Mouse (Mus musculus): ENCODE measurements at regions not wholly inside any gene's neighbourhood (a gene's known extent, or its start where the extent isn't known, plus 50 kb on each side); places are given as distances from the start of the nearest gene placed in this dataset.

DNA sequence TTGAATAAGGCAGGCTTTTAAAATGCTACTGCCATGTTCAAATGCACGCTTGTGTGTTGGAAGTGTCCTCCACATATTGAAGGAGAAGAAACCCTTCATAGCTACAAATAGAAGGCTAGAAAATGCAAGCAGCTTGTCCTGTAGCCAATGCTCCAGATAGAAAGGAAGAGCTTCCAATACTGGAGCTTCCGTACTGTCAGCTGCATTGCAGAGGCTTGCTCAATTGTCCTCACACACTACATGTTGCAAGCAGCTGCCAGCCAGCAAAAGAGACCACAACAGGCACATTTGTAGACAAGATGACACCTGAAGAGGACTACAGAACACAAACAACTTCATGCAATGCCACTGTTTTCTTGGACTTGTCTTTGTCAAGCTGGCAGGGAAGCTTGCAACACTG is 314.0 kb downstream of the Inhba start:
- Histone ChIP-seq H3K4me1 (ENCODE audit: control insufficient read depth, insufficient read depth, low read length) (no peaks in the 10 kb centered on the region), H3K4me2 (ENCODE audit: low read length) (no peak overlapping the region), H3K4me3 (replicated peaks; ENCODE audit: low read depth, low read length) (no peak overlapping the region), H3K27ac (replicated peaks; ENCODE audit: low read depth, low read length) (no peak overlapping the region), H3K9ac (replicated peaks; ENCODE audit: low read length) (no peak overlapping the region), H3K36me3 (ENCODE audit: control insufficient read depth, insufficient read depth, low read length) (no peaks in the 10 kb centered on the region), H3K9me3 (ENCODE audit: control insufficient read depth, low read length) (no peaks in the 10 kb centered on the region), H3K27me3 (ENCODE audit: control insufficient read depth, insufficient read depth, low read length) (no peaks in the 10 kb centered on the region)
- DNase-seq (no peak), ATAC-seq (ENCODE audit: low FRiP score, low TSS enrichment) (no peak)
- 91% methylated on average over 2 of the region's 2 CpGs for WGBS

DNA sequence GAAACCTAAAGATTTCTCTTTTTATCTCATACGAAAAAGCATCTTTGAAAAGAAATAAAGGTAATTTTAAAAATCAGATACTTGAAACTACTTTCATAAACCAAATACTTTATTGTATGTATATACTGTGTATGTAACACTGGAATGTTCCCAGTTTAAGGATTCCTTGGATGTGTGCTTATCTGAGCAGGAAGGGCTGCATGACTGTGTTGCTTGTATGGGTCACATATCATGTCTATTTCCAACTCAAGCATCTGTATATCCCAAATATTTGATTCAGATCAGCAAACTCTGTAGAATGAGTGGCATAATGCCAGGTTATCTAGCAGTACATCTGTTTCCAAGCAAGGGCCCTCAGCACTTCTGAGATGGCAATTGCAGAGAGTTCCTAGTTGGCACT is 330.1 kb downstream of the Inhba start:
- H3K9me3 ChIP-seq (ENCODE audit: control insufficient read depth, low read length), result no peaks in the 10 kb centered on the region
- ATAC-seq (ENCODE audit: low FRiP score, low TSS enrichment), result no peak
- H3K27me3 ChIP-seq (ENCODE audit: control insufficient read depth, insufficient read depth, low read length), result no peaks in the 10 kb centered on the region
- no peak overlapping the region for H3K9ac ChIP-seq (replicated peaks; ENCODE audit: low read length)
- H3K4me3 ChIP-seq (replicated peaks; ENCODE audit: low read depth, low read length), result no peak overlapping the region
- 90% methylated on average over 1 of the region's 1 CpGs for WGBS
- H3K36me3 ChIP-seq (ENCODE audit: control insufficient read depth, insufficient read depth, low read length), result no peaks in the 10 kb centered on the region
- H3K4me2 ChIP-seq (ENCODE audit: low read length), result no peak overlapping the region
- no peak overlapping the region for H3K27ac ChIP-seq (replicated peaks; ENCODE audit: low read depth, low read length)
- DNase-seq, result no peak
- H3K4me1 ChIP-seq (ENCODE audit: control insufficient read depth, insufficient read depth, low read length), result no peaks in the 10 kb centered on the region

DNA sequence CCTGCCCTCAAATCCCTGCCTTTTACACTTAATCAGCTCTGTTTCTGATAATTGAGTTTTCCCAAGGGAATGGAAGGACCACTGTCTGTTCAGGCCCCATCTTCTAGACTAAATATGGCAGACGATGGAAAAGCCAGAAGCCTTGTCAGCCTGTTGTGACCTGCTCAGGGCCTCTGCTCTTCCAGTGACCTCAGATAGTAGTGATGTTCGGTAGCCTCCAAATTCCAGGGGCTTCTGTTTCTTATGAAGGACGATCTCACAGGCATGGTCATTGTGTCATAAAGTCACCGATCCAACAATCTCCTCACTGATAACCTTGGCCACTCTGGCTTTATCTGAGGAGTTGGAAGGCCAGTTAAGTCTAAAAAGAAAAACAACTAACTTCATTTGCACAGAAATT is 330.5 kb downstream of the Inhba start:
- Histone ChIP-seq H3K9ac (replicated peaks; ENCODE audit: low read length) (no peak overlapping the region), H3K4me1 (ENCODE audit: control insufficient read depth, insufficient read depth, low read length) (no peaks in the 10 kb centered on the region), H3K4me3 (replicated peaks; ENCODE audit: low read depth, low read length) (no peak overlapping the region), H3K27ac (replicated peaks; ENCODE audit: low read depth, low read length) (no peak overlapping the region), H3K4me2 (ENCODE audit: low read length) (no peak overlapping the region), H3K36me3 (ENCODE audit: control insufficient read depth, insufficient read depth, low read length) (no peaks in the 10 kb centered on the region), H3K27me3 (ENCODE audit: control insufficient read depth, insufficient read depth, low read length) (no peaks in the 10 kb centered on the region), H3K9me3 (ENCODE audit: control insufficient read depth, low read length) (no peaks in the 10 kb centered on the region)
- DNase-seq, result no peak
- 91% methylated on average over 4 of the region's 4 CpGs for WGBS
- no peak for ATAC-seq (ENCODE audit: low FRiP score, low TSS enrichment)

DNA sequence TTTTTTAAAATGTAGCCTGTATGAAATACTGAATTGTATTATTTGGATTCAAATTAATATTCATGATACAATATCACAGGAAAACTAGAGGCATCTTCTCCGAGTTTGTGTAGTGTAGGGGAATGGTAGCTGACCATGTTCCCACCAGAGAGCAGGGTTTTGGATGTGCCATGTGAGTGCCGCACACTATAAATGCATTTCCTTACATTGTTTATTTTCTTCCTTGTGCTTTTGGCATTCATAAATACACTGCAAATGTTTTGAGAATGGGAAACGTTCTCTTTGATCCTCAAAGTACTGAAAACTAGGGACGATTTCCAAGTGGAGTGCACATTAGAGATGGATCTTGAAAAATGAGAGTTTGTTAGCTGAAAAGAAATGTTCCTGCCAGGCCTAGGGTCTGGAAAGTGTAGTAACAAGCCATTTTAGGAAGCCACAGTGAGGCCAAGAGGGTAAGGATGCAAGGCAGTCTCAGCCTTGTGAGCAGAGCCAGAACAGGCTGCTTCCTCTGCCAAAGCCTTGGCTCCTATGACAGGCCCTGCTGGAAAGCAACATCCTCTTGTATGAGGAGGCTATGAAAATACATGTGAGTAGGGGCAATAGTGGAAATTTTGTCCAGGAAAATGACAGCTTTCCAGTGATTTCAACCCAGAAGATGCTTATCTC is 331.8 kb downstream of the Inhba start:
- H3K4me3 ChIP-seq (replicated peaks; ENCODE audit: low read depth, low read length), result no peak overlapping the region
- H3K4me2 ChIP-seq (ENCODE audit: low read length), result no peak overlapping the region
- no peaks in the 10 kb centered on the region for H3K36me3 ChIP-seq (ENCODE audit: control insufficient read depth, insufficient read depth, low read length)
- no peak overlapping the region for H3K27ac ChIP-seq (replicated peaks; ENCODE audit: low read depth, low read length)
- H3K27me3 ChIP-seq (ENCODE audit: control insufficient read depth, insufficient read depth, low read length), result no peaks in the 10 kb centered on the region
- no peaks in the 10 kb centered on the region for H3K9me3 ChIP-seq (ENCODE audit: control insufficient read depth, low read length)
- WGBS, result 90% methylated on average over 4 of the region's 4 CpGs
- ATAC-seq (ENCODE audit: low FRiP score, low TSS enrichment) (no peak), DNase-seq (no peak)
- no peaks in the 10 kb centered on the region for H3K4me1 ChIP-seq (ENCODE audit: control insufficient read depth, insufficient read depth, low read length)
- H3K9ac ChIP-seq (replicated peaks; ENCODE audit: low read length), result no peak overlapping the region

DNA sequence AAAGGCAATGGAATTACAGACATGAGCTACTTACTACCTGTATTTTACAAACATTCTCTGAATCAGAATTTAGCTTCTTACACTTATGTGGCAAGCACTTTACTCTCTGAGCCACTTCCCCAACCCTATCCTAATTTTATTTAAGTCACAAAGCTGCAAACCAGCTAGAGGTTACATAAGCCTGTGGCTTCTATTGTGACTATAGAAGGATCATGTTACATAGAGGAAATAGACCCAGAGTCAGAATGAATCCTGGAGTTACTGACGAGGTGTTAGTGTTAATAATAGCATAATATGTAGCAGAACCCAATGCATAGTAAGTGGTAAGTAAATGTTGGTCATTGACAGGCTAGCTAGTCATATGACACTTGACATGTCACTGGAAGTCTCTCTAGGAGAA is 337.7 kb downstream of the Inhba start:
- ATAC-seq (ENCODE audit: low FRiP score, low TSS enrichment) (no peak), DNase-seq (no peak)
- Histone ChIP-seq H3K27me3 (ENCODE audit: control insufficient read depth, insufficient read depth, low read length) (no peaks in the 10 kb centered on the region), H3K9ac (replicated peaks; ENCODE audit: low read length) (no peak overlapping the region), H3K27ac (replicated peaks; ENCODE audit: low read depth, low read length) (no peak overlapping the region), H3K9me3 (ENCODE audit: control insufficient read depth, low read length) (no peaks in the 10 kb centered on the region), H3K36me3 (ENCODE audit: control insufficient read depth, insufficient read depth, low read length) (no peaks in the 10 kb centered on the region), H3K4me1 (ENCODE audit: control insufficient read depth, insufficient read depth, low read length) (no peaks in the 10 kb centered on the region), H3K4me3 (replicated peaks; ENCODE audit: low read depth, low read length) (no peak overlapping the region), H3K4me2 (ENCODE audit: low read length) (no peak overlapping the region)
- 34% methylated on average over 1 of the region's 1 CpGs for WGBS

DNA sequence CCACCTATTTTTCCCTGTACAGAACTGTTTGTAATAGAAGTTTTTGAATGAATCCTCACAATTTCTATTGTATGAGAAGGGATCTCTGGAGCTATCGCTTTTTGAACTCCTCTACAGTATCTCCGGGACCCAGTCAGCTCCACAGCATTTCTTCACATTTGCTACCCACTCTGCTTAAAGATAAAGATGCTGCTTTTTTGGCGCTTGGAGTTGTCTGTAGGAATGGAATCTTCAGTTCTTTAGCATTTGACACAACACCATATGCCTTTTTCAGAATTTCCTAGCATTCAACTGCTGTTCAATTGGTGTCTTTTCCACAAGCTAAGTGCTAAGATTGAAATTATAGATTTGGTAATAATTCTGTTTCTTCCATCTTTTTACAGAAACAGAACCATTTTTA is 338.4 kb downstream of the Inhba start:
- H3K4me3 ChIP-seq (replicated peaks; ENCODE audit: low read depth, low read length), result no peak overlapping the region
- no peaks in the 10 kb centered on the region for H3K36me3 ChIP-seq (ENCODE audit: control insufficient read depth, insufficient read depth, low read length)
- H3K27me3 ChIP-seq (ENCODE audit: control insufficient read depth, insufficient read depth, low read length), result no peaks in the 10 kb centered on the region
- no peak for ATAC-seq (ENCODE audit: low FRiP score, low TSS enrichment)
- H3K9me3 ChIP-seq (ENCODE audit: control insufficient read depth, low read length), result no peaks in the 10 kb centered on the region
- no peaks in the 10 kb centered on the region for H3K4me1 ChIP-seq (ENCODE audit: control insufficient read depth, insufficient read depth, low read length)
- H3K9ac ChIP-seq (replicated peaks; ENCODE audit: low read length), result no peak overlapping the region
- 88% methylated on average over 3 of the region's 3 CpGs for WGBS
- no peak overlapping the region for H3K4me2 ChIP-seq (ENCODE audit: low read length)
- H3K27ac ChIP-seq (replicated peaks; ENCODE audit: low read depth, low read length), result no peak overlapping the region
- DNase-seq, result no peak

DNA sequence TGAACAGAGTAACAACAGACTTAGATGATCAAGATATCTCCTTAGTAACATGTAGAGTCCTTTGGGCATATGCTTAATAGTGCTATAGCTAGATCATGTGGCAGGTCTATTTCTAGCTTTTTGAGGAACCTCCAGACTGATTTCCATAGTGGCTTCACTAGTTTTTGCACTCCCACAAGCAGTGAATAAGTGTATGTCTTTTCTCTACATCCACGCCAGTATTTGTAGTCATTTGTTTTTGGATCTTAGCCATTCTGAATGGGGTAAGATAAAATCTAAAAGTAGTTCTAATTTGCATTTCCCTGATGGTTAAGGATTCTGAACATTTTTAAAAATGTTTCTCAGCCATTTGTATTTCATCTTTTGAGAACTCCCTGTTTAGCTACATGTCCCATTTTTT is 343.7 kb downstream of the Inhba start:
- Histone ChIP-seq H3K4me2 (ENCODE audit: low read length) (no peak overlapping the region), H3K9me3 (ENCODE audit: control insufficient read depth, low read length) (no peaks in the 10 kb centered on the region), H3K27me3 (ENCODE audit: control insufficient read depth, insufficient read depth, low read length) (no peaks in the 10 kb centered on the region), H3K4me1 (ENCODE audit: control insufficient read depth, insufficient read depth, low read length) (no peaks in the 10 kb centered on the region), H3K27ac (replicated peaks; ENCODE audit: low read depth, low read length) (no peak overlapping the region), H3K4me3 (replicated peaks; ENCODE audit: low read depth, low read length) (no peak overlapping the region), H3K9ac (replicated peaks; ENCODE audit: low read length) (no peak overlapping the region), H3K36me3 (ENCODE audit: control insufficient read depth, insufficient read depth, low read length) (no peaks in the 10 kb centered on the region)
- no peak for DNase-seq
- no peak for ATAC-seq (ENCODE audit: low FRiP score, low TSS enrichment)
- WGBS, result 94% methylated on average over 1 of the region's 1 CpGs

DNA sequence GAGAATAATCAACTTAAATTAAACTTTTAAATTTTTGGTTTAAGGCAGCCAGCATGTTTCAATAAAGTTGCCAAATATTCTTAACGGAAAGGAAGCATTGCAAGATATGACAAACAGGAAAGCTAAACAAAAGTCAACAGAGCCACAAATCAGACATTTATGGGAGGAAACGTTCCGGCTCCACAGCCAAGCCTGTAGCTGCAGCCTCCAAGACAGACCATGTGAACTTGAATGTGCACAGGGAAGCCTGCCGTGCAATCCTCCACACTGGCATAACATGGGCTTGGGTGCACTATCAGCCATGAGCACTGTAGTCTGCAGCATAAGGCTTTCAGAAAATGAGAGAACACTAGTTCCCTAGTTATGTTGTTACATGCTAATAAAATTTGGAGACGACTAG is 367.8 kb downstream of the Inhba start:
- H3K4me1 ChIP-seq (ENCODE audit: control insufficient read depth, insufficient read depth, low read length), result no peaks in the 10 kb centered on the region

DNA sequence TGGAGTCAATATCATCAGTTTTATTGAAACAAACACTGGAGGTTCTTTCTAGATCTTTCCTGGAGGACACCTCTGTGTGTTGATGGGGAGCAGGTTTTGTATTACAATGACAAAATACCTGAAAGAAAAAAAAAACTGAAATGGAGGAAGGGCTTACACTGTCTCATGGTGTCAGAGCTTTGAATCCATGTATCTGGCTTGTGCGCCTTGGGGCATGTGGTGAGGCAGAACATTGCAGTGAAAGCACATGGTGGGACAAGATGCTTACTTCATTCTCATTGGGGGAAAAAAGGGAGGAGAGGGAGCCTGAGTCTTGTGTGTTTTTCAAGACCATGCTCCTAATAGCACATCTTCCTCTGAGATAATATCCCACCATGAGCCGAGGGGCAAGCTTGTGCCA is 368.3 kb downstream of the Inhba start:
- no peaks in the 10 kb centered on the region for H3K4me1 ChIP-seq (ENCODE audit: control insufficient read depth, insufficient read depth, low read length)
- H3K9ac ChIP-seq (replicated peaks; ENCODE audit: low read length), result no peak overlapping the region
- DNase-seq (no peak), ATAC-seq (ENCODE audit: low FRiP score, low TSS enrichment) (no peak)
- H3K27ac ChIP-seq (replicated peaks; ENCODE audit: low read depth, low read length), result no peak overlapping the region
- 93% methylated on average over 2 of the region's 2 CpGs for WGBS
- no peak overlapping the region for H3K4me2 ChIP-seq (ENCODE audit: low read length)
- H3K4me3 ChIP-seq (replicated peaks; ENCODE audit: low read depth, low read length), result no peak overlapping the region
- no peaks in the 10 kb centered on the region for H3K27me3 ChIP-seq (ENCODE audit: control insufficient read depth, insufficient read depth, low read length)
- no peaks in the 10 kb centered on the region for H3K9me3 ChIP-seq (ENCODE audit: control insufficient read depth, low read length)
- no peaks in the 10 kb centered on the region for H3K36me3 ChIP-seq (ENCODE audit: control insufficient read depth, insufficient read depth, low read length)

More for the DNA sequence above, 367.8 kb downstream of the Inhba start:
- Histone ChIP-seq H3K4me2 (ENCODE audit: low read length) (no peak overlapping the region), H3K4me3 (replicated peaks; ENCODE audit: low read depth, low read length) (no peak overlapping the region), H3K27ac (replicated peaks; ENCODE audit: low read depth, low read length) (no peak overlapping the region), H3K9ac (replicated peaks; ENCODE audit: low read length) (no peak overlapping the region), H3K9me3 (ENCODE audit: control insufficient read depth, low read length) (no peaks in the 10 kb centered on the region), H3K36me3 (ENCODE audit: control insufficient read depth, insufficient read depth, low read length) (no peaks in the 10 kb centered on the region), H3K27me3 (ENCODE audit: control insufficient read depth, insufficient read depth, low read length) (no peaks in the 10 kb centered on the region)
- 89% methylated on average over 5 of the region's 5 CpGs for WGBS
- no peak for ATAC-seq (ENCODE audit: low FRiP score, low TSS enrichment)
- DNase-seq, result no peak

All from midbrain, embryonic 14.5 days (tissue).